Mouse (Mus musculus) left cerebral cortex, adult 9 months (tissue): ENCODE results near the gene Nt5e.
A peak's percentile ranks its signal among the peaks of the same experiment; 100 is the strongest.
"Not testable (repeated sequence)": the region's sequence is repeated elsewhere in the genome, so short reads cannot be mapped to it uniquely, and the experiment has no call there.

Experiments used
- DNase-seq, 2 experiments: peaks; one replicate each; pipeline ENCODE4 v3.0.0; 2022; ENCODE audit warnings: low spot score in 2 of 2

Gene Nt5e

DNA sequence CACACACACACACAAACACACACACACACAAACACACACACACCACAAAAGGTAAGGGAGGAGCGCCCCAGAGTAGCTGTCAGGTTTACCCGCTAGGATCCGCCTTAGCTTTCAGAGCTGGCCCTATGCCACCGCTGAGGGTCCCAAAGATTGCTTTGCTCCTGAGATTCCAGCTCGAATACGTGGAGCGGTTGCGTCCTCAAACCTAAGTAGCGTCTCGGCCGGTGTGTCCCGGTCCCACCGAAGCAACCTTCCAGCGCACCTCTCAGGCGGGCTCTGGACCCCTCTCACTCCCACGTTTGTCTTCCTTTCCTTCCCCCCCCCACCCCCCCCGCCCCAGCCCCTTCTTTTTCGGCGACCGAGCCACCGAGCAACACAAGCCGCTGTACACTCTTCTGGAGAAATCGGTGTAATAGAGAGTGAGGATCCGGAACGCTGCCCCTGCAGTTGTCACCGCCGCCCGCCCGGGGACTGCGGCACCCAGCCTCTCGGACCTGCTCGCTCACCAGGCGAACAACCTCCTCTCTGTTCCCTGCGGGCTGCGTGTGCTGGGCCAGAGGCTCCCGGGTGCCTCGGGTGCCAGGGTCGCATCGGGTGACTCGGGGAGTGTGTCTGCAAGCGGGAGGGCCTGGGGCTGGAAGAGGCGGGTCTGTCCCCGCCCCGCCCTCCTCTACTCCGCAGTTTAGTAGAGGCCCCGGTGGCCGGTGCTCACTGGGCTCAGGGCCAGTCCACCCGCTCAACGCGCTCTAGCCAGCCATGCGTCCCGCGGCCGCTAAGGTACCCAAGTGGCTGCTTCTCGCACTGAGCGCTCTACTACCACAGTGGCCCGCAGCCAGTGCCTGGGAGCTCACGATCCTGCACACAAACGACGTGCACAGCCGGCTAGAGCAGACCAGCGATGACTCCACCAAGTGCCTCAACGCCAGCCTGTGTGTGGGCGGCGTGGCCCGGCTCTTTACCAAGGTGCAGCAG lies at the start of gene Nt5e:
Gene Nt5e, plus strand, starts transcription at position 268 of the 972 bp plus-strand sequence.
- DNase-seq: peak in 1 of 2 experiments; percentile 72

DNA sequence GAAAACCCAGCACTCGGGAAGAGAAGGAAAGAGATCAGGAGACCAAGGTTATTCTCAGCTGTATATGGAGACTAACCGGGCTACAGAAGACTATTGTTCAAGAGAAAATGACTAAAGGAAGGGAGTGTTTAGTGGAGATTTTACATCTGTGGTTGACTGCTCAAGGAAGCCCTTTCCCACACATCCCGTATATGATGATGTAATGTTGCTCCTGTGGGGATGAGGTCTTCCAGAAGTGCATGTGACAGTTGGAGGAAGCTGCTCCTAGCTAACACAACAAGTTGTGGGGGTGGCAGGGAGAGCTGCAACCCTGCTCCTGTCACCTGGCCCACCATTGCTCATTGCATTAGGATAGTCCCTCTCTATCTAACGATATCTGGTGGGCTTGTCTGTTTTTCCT lies 49.4 kb upstream of the Nt5e start:
- no peak for DNase-seq

DNA sequence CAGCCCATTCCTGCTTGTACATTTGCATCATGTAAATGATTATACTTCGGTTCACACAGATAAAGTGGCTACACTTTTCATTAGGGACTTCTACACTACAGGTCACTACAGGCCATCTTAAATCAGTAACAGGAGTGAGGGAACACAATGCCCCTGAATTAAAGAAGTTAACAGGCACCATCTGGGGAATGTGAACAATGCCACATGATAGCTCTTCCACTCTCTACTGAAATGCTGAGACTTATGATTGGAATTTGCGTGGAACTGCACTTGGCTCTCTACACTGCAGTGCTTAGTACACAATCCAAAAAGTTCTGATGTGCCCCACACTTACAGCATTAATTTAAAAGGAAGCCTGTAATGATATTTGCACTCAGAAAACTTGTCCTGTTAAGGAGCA lies 47.3 kb upstream of the Nt5e start:
- no peak for DNase-seq

DNA sequence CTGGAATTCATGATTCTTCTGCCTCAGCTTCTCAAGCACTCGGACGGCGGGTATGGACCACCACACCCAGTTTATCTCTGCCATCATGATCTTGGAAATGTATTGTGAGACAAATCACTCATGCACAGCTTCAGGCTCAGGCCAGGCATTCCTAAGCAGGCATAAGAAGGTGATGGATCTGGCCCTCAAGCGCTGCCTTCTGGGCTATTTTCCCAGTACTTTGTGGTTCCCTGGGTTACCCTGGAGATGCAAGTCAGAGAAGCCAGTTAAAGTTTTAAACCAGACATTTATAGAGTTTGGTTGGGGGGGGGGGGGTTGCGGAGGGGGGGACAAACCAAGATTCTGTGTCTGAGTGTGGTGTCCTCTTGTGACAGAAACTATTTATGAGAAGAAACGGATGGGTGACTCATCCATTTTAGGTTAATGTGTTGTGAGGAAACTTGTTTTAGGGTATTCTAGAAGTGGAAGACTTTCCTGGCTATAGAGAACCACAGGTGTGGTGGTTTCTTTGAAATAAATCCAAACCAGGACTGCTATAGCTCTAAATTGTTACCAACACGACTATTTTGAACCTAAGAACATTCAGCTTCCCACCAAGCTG lies 37.3 kb upstream of the Nt5e start:
- DNase-seq: no peak

DNA sequence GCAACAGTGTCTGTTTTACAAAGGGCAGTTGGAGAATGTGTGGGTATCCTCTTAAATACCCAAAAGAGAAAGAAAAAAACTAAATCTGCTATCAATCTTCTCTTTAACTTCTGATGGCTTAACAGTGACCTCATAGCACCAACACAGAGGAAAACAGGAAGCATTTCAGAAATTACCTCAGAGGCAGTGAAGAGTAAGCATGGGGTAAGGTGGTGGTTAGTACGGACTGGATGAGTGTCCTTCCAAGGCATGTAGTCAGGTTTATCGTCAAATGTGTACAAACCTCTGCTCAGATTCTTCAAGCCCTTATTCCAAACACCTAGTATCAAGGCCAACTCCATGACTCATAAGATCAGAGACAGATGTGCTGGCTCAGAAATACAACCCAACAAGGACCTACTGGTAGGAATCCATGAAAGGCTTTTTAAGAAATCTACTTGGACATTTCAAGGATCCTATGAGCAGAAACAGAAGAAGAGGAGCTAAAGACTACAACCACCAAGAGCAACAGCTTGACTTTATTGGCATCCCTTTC lies 34.1 kb upstream of the Nt5e start:
- no peak for DNase-seq

DNA sequence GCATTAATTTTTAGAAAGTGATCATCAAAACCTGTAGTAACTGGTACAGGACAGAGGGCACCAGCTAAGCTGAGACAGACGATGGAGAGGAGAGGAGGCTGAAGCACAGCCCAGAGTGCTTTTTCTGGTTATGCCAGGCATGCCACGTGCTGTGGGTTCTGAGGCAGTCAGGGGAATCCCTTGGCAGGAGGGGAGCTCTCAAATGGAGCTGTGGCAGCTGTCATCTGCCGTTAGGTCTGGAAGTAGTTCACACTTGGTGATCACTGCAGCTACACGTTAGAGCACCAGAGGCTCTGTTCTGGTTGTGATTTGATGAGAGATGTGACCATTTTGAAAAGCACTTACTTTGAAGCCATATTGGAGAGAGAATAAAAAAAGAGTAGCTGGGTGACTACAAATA lies 31.2 kb upstream of the Nt5e start:
- DNase-seq: no peak

DNA sequence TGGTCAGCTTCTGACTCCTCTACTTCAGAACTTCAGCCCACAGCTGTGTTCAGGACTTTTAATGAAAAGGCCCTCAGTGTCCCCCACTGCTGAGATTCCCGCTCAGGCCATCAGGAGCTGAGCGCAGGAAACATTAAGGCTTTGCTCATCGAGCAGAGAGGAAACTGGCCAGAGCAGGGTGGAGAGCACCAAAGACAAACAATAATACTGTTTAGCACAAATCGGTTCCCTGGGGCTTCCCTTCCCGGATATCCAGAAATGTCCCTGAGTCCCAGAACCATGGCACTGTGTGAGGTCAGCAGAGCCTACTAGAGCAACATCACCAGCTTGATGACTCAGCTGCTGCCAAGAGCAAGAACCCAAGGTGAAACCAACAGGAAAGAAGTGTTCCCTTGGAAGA lies 30.7 kb upstream of the Nt5e start:
- DNase-seq: no peak

DNA sequence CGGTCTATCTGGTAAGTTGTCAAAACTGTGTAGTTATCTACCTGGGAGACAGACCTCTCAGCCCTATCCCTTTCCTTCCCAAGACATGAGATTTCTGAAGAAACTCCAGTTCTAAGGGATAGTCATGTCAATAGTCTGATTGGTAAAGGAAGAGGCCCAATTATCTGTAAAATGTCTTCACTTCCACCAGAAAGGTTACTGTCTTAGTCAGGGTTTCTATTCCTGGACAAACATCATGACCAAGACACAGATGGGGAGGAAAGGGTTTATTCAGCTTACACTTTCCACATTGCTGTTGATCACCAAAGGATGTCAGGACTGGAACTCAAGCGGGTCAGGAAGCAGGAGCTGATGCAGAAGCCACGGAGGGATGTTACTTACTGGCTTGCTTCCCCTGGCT lies 29.8 kb upstream of the Nt5e start:
- DNase-seq: not testable (repeated sequence)

DNA sequence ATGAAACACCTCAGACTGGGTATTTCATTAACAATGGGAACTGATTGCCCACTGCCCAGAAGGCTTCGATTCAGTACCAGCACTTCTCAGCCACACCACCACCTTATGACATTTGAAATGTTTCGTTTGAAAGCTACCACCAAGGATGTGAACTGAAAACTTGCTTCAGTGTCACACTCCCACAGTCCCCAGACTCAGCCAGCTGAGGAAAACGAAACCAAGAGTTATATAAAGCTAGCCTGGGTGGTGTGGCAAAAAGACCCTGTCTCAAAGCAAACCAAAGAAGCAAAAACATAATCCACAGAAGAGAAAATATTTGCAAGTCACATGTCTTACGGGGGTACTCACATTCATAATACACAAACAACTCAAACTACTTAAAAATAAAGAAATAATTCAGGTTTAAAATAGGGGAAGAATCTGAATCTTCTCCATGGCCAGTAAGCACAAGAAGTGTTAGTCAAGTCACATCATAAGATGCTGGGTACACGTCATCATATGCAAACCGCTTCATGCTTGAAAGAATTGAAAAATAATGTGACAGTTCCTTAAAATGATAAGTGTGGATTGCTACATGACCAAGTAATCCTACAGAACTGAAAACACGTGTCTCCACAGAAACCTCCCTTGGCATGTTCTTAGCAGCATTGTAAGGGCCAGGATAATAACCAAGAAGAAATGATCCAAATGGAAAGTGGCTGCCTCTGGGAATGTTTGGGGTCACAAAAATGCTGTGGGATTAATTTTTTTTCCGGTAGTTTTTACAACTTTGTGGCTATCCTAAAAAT lies 28.9 kb upstream of the Nt5e start:
- DNase-seq: no peak

DNA sequence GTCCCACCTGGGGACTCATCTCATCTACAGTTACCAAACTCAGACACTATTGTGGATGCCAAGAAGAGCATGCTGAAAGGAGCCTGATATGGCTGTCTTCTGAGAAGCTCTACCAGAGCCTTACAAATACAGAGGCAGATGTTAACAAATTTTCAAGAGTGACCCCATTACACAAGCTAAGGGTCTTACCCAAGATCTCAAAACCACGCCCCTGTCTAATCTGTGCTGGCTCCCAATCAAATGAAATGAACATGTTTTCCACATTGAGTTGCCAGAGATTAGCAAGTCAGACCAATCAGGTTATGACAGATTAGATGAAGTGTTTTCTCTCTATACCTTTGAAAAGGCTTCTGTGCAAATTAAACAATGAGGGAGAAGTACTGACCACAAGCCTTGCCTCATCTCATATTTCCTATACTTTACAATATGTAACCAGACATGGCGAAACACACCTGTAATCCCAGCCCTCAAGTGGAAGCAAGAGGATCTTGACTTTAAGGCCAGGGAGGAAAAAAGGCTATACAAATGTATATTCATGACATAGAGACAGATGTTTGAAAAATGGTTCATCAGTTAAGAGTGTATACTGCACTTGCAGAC lies 19.9 kb upstream of the Nt5e start:
- DNase-seq: no peak

DNA sequence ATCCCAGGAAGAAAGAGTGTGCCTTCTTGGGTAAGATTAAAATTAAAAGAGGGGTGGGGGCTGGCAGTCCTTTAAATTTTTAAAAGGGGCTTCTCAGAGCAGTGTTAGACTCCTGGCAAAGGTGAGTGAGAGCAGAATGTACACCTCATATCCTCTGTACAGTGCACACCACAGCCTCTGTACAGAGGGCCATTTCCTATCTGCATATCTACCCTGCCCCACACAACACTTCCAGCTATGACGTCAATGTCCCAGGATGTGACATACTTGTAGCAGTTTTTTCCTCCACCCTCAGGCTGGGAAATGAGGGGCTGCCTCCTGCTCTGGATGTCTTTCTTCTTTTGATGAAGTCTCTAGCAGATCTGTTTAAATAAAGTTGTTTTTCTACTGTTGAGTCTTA lies 17.9 kb upstream of the Nt5e start:
- no peak for DNase-seq

DNA sequence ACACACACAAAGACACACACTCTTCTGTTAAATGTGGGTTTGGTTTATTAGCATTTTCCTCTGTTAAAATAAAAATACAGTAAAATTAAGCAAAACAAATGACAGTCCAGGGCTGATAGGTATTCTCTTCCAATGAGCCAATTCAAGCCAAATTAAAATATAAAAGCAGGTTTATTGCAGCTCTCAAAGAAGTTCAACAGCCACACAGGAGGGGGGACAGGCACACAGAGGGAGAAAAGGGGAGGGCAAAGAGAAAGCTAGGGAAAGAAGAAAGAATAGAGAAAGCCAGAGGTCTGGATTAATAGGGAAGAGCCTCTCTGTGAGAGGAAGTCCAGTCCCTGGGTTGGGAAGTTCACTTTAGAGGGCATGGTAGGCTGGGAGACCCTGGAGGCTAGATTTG lies 7.8 kb upstream of the Nt5e start:
- DNase-seq: no peak

DNA sequence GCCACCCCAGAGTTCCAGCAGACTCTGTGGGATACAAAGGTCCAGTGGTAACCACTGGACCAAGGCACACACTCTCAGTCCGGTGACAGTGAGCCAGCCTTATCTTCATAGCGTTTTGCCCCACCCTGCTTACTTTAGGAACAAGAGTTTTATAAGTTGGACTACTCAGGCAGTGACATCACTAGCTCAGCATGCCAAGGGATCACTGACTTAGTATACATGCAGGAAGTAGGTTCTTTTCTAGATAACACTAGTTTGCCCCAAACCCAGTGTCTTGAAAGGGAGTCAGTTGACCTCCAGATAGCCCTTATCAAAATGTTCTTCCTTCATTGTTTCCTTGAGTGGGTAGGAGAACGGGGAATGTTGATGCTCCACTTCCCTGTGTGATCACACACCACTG lies 2.4 kb upstream of the Nt5e start:
- no peak for DNase-seq

DNA sequence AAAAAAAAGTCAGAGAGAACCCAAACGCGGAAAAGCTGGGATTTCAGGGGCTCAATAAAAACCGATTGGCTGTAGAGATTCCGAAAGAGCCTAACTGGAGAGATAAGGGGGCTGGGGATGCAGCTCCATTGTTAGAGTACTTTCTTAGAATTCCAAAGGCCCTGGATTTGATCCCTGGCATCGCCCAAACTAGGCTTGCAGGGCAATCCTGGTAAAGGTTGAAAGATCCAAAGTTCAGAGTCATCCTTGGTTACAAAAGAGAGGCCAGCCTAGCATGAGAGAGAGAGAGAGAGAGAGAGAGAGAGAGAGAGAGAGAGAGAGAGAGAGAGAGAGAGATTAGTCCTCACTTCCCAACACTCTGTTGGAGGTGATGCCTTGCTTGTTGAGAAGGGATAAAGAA lies 1.7 kb downstream of the Nt5e start:
- no peak for DNase-seq

DNA sequence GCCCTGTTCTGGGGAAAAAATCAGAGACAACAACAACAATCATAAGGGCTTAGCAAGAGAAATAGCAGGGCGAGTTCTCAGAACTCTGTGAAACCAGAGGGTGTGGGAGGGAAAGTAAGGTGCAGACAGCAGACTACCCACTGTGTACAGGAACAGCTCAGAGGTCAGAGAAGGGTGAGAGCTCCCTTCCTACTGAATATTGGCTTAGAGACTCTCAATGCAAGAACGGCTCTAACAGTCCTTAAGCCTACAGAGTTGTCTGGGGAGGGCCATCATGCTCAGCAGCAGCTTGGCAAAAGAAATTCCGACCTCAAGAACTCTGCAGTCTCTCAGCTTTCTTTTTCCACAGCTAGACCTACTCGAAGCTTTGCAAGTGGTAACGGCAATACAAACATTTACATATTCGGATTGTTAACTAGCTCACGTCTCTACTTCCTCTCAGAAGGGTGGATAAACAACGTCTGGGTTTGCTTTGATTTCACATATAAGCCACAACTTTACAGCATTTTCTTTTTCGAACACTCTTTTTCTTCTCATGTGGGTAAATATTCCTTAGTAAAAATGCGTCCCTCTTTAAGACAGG lies 2.3 kb downstream of the Nt5e start:
- no peak for DNase-seq

DNA sequence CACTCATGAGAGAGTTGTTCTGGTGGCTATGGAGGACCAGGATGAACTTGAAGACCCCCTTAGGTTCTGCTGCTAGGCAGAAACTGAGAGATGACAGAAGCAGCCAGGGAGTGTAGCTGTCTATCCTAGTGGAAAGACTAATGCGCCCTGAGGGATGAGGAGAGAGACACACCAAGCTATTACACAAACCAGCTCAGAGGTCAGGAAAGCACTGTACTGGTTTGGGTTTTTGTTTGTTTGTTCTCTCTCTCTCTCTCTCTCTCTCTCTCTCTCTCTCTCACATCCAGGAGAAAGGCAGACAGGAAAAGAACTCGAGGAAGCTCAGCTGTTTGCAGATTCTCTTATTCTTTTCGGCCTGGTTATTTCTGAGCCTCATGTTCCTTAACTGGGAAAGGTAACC lies 3.3 kb downstream of the Nt5e start:
- no peak for DNase-seq

DNA sequence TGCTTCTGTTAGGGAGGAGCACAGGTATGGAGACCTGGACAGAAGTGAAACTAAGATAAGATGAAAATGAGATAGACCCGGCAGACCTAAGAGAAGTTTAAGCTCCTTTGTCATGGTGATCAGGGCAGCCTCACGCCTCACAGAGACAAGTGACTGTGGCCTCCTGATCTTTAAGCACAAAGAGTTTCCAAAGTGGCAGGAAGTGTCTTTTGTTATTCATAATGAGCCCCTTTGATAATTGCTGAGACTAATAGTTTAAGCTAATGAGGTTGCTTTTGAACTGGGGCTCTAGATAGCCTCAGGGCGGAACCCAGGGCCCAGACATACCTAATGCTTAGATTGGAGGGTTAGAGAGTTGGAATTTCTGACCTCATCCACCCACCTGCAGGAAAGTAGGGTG lies 5.5 kb downstream of the Nt5e start:
- DNase-seq: no peak

DNA sequence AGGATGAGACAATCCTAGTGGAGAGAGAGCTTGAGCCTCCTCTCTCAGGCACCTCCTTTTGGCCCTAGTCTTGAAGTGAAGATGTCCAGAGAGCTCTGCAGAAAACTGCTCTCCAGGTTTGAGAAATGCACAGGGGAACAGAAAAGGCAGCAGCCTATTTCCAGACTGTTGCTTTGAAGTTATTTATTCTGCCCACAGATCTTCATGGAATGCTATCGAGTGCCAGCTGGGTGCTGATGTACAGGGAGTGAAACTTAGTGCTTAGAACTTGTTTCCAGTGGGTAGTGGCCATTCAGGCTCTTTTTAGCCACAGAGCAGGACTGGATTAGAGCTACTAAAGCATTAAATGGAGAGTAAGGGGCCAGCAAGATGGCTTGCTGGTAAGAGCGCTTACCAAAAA lies 8.8 kb downstream of the Nt5e start:
- no peak for DNase-seq

DNA sequence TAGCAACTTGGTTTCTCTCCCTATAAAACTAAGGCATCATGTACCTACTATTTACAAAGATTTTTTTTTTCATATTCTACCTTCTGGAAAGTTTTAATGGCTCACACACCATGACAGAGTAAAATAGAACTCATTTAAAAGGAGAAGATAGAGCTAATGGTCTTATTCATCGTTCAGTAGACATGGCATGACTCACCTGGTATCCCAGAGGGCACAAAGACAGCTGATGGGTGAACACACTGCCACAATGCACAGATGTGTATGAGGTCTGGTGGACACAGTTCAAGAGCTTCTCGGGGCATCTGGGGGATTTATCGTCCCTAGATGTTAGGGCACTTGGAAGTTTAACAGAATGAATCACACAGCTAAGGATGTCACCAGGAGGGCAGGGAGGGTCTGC lies 13.8 kb downstream of the Nt5e start:
- DNase-seq: no peak

DNA sequence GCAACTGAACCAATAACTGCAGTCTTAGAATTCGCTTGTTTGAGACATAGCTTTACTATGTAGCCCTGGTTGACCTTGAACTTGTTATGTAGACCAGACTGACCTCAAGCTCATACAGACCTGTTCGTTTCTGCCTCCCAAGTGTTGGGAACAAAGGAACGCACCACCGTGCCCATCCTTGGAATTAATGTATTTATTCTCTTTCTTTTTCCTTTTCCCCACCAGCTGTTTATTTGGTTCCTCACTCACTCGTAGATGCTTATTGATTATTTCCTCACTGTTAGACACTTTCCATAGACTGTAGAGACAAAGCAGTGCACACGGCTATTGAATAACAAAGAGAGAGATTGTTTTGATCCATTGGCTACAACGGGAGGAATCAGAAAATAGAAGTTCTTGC lies 15.2 kb downstream of the Nt5e start:
- DNase-seq: no peak

DNA sequence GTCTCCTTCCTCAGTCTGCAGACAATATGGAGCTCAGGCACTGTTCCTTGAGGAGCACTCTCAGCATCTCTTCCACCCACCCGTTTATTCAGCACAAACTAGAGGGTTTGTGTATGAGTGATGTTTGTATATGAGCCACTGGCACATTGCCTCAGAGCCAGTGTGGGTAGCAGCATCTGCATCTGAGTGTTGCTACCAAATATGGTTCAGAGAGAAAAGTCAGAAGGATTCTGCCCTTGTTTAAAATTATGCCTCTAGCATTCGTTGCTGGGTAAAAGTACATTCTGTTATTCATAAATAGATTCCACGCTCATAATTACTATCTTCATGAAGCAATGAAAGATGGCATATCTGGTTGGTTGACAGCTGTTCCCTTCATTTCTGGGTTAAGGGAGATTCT lies 15.7 kb downstream of the Nt5e start:
- DNase-seq: peak; percentile 31 to 42

DNA sequence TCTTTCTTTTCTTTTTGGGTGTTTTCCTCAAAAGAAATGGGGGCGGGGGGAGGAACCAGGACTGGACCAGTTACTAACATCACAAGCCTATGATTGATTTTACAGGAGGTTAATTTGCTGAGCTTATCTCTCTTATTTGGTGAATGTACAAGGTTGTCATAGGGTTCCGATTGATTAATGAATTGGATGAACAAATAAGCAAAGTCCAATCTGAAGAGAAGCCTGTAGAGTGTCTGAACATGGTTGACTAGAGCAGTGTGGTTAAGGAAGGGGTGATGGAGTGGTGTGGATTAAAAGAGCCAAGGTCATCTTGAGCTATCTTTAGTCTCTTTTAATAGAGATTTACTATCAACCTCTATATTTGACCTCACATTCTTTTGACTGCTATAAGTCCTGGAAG lies 17.4 kb downstream of the Nt5e start:
- DNase-seq: no peak
